Comparison of ENCODE assay signal across 8 mouse cellular contexts in the genomic region with DNA sequence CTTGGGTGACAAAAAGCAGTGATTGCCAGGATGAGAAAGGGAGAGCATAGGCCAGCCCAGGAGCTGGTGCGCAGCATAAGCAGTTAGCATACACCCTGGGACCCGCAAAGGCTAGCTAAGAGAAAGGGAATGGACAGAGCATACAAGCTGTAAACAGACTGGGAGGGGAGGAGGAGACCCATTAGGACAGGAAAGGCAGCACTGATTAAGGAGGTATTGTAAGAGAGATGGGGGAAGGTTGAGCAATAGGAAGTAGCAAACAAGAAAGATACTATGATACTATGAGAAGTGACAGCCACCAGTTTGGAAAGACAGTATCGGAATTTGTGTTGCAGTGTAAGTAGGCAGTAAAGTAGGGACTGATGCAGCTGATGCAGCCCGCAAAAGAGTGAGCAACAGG. TPM values are rescaled to one million over a fixed set of nuclear protein-coding genes. Genes with fewer than 3 reads are reported as not detected.
DNase-seq lines count a peak whose midpoint lies in the region; ATAC-seq and TF ChIP-seq lines count a peak whose summit lies in the region.

No protein-coding gene starts in this region.

- no peak for TF ChIP-seq CTCF in bone marrow macrophage, adult 2 months (IDR thresholded peaks at IDR 0.05; ENCODE audit: low read depth, low read length)

- ATAC-seq in kidney, embryonic 14.5 days (ENCODE audit: low FRiP score, low TSS enrichment) = no peak
- no peak for ATAC-seq in hindbrain, embryonic 15.5 days (ENCODE audit: low FRiP score, low read depth)
- no peak for ATAC-seq in midbrain, embryonic 15.5 days (replicated peaks)

- H3K27me3 ChIP-seq in kidney, embryonic 14.5 days (ENCODE audit: control insufficient read depth, insufficient read depth, low read length) = no peaks in the 10 kb centered on the region
- H3K27me3 ChIP-seq in hindbrain, embryonic 15.5 days = no peaks in the 10 kb centered on the region
- H3K27me3 ChIP-seq in midbrain, embryonic 15.5 days (replicated peaks) = no peaks in the 10 kb centered on the region

- no peak for TF ChIP-seq POLR2A in bone marrow macrophage, adult 2 months (IDR thresholded peaks at IDR 0.05; ENCODE audit: borderline replicate concordance, low read depth, low read length)

- no peaks in the 10 kb centered on the region for H3K9me3 ChIP-seq in kidney, embryonic 14.5 days (ENCODE audit: control insufficient read depth, low read length)
- H3K9me3 ChIP-seq in hindbrain, embryonic 15.5 days = no peaks in the 10 kb centered on the region
- H3K9me3 ChIP-seq in midbrain, embryonic 15.5 days = no peaks in the 10 kb centered on the region

- peak overlapping the region; percentile 89 for H3K4me2 ChIP-seq in kidney, embryonic 14.5 days (replicated peaks; ENCODE audit: low read depth, low read length)
- H3K4me2 ChIP-seq in hindbrain, embryonic 15.5 days = peak overlapping the region; percentile 85
- H3K4me2 ChIP-seq in midbrain, embryonic 15.5 days = peak overlapping the region; percentile 91

- H3K4me1 ChIP-seq in kidney, embryonic 14.5 days (ENCODE audit: control insufficient read depth, insufficient read depth, low read length) = peaks cover 22% of the 10 kb centered on the region
- peaks cover 42% of the 10 kb centered on the region for H3K4me1 ChIP-seq in bone marrow macrophage, adult 2 months (ENCODE audit: control insufficient read depth, insufficient read depth, low read length)
- H3K4me1 ChIP-seq in hindbrain, embryonic 15.5 days (replicated peaks) = peaks cover 50% of the 10 kb centered on the region
- H3K4me1 ChIP-seq in midbrain, embryonic 15.5 days = peaks cover 50% of the 10 kb centered on the region

- 30% methylated on average over 4 of the region's 4 CpGs for WGBS in kidney, embryonic 14.5 days
- WGBS in hindbrain, embryonic 15.5 days = 42% methylated on average over 4 of the region's 4 CpGs
- WGBS in midbrain, embryonic 15.5 days = 45% methylated on average over 4 of the region's 4 CpGs

- no peaks in the 10 kb centered on the region; the same call in 1 of the 2 replicates for H3K36me3 ChIP-seq in kidney, embryonic 14.5 days (ENCODE audit: control insufficient read depth, insufficient read depth, low read length)
- H3K36me3 ChIP-seq in hindbrain, embryonic 15.5 days = 0 out of 2 replicates have a peak, but pooled peaks cover 2% of the 10 kb centered on the region
- H3K36me3 ChIP-seq in midbrain, embryonic 15.5 days (replicated peaks) = no peaks in the 10 kb centered on the region

- peak overlapping the region; percentile 89 for H3K4me3 ChIP-seq in kidney, embryonic 14.5 days (ENCODE audit: low read length)
- H3K4me3 ChIP-seq in bone marrow macrophage, adult 2 months (ENCODE audit: insufficient read depth, low read length) = peak overlapping the region; percentile 83
- H3K4me3 ChIP-seq in hindbrain, embryonic 15.5 days = peak overlapping the region; percentile 57
- peak overlapping the region; percentile 75 for H3K4me3 ChIP-seq in midbrain, embryonic 15.5 days

- H3K27ac ChIP-seq in kidney, embryonic 14.5 days (ENCODE audit: low read depth, low read length) = no peak overlapping the region
- H3K27ac ChIP-seq in bone marrow macrophage, adult 2 months (ENCODE audit: insufficient read depth, low read depth, low read length) = no peak overlapping the region
- H3K27ac ChIP-seq in hindbrain, embryonic 15.5 days (replicated peaks) = no peak overlapping the region
- H3K27ac ChIP-seq in midbrain, embryonic 15.5 days = no peak overlapping the region

- peak overlapping the region; percentile 96; the same call in 1 of the 2 replicates for H3K9ac ChIP-seq in kidney, embryonic 14.5 days (ENCODE audit: low read depth, low read length)
- peak overlapping the region; percentile 72 for H3K9ac ChIP-seq in hindbrain, embryonic 15.5 days
- peak overlapping the region; percentile 87 for H3K9ac ChIP-seq in midbrain, embryonic 15.5 days

- DNase-seq in kidney, adult 8-10 months = no peak
- DNase-seq in Muller cell, postnatal 12 days (ENCODE audit: inconsistent ontology term) = no peak
- DNase-seq in frontal cortex, postnatal 10 days (ENCODE audit: low spot score in 2 of 2) = no peak
- no peak for DNase-seq in spleen, postnatal 10 days (ENCODE audit: low spot score in 2 of 2)

RNA-seq across cellular contexts. Expression of gene Mark2, which starts 1.8 kb away (rescaled TPM):
- 51.9 and 54.9 TPM in 2 replicates for polyA plus RNA-seq in kidney, embryonic 14.5 days (2014; fragmentation: Nextera tagmentation; extraction: Ambion mirVana)
- 57.8 and 69.2 TPM in 2 replicates for polyA plus RNA-seq in bone marrow macrophage, adult 2 months (2012; ENCODE audit: insufficient read depth, insufficient read length, missing spikeins)
- 49.5 and 52.5 TPM in 2 replicates for polyA plus RNA-seq in hindbrain, embryonic 15.5 days (2015; fragmentation: Nextera tagmentation; extraction: Ambion mirVana)
- 55.5 and 60.2 TPM in 2 replicates for polyA plus RNA-seq in midbrain, embryonic 15.5 days (2015; fragmentation: Nextera tagmentation; extraction: Ambion mirVana)

RNA-seq across cellular contexts. Expression of gene Spindoc, which starts 42.9 kb away (rescaled TPM):
- 24.5 and 35.8 TPM in 2 replicates for polyA plus RNA-seq in kidney, embryonic 14.5 days (2014; fragmentation: Nextera tagmentation; extraction: Ambion mirVana)
- 19.0 and 19.7 TPM in 2 replicates for polyA plus RNA-seq in bone marrow macrophage, adult 2 months (2012; ENCODE audit: insufficient read depth, insufficient read length, missing spikeins)
- polyA plus RNA-seq in hindbrain, embryonic 15.5 days (2015; fragmentation: Nextera tagmentation; extraction: Ambion mirVana) = 28.9 and 32.2 TPM in 2 replicates
- 35.6 and 40.3 TPM in 2 replicates for polyA plus RNA-seq in midbrain, embryonic 15.5 days (2015; fragmentation: Nextera tagmentation; extraction: Ambion mirVana)
